Mouse (Mus musculus) embryo, embryonic 10 days (tissue): ENCODE results near the gene Mboat2.
A peak's percentile ranks its signal among the peaks of the same experiment; 100 is the strongest.

Experiments used
- DNase-seq: peaks from one replicate; pipeline ENCODE4 v3.0.0-alpha.2; 2015; ENCODE audit warnings: low spot score

The Mboat2 gene

GRCm38 (mm10) chr12:24948344-24948743 lies 117.7 kb downstream of the Mboat2 start:
- peak; percentile 72 for DNase-seq

DNA sequence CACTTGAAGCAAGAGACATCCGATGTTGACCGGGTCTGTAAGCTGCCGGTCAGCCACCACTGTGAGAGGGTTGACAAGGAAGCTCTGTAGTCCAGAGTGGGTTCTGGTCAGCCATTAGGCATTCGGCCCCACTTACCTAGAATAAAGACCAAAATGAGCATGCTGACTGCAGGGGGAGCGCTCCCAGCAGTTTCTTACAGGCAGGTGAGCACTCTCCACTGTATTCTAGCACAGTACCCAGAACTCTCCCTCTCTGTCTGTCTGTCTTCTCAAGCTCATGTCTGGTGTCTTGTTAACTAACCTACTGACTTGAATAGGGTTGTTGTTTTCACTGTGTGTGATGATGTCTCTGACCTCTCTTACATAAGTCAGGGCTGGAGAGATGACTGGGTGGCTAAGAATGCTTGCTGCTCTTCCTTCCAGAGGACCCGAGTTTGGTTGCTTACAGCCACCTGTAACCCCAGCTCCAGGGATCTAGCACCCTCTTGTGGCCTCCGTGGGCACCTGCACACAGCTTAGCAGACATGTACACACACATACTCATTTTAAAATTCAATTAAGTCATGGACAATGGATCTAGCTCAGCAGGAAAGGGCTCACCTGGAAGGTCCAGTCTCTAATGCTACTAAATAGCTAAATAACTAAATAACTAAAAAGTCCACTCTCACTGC lies 119.8 kb downstream of the Mboat2 start:
- DNase-seq = peak; percentile 44

DNA sequence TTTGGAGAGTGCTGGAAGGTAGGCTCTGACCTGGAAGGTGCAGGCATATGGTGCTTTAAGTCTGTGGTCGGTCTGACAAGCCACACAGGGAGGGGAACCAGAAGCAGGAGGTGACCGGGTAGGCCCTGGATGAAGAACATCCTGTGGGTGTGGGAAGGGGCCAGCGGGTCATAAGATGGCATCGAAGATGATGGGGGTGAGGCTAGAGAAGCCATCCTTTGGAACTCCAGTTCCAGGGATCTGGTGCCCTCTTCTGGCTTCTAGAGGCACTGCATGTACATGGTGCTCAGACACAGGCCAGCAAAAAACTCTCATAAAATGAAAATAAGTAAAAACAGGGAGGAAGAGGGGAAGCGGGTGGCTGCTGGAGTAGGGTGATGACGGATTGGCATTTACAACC lies 121.5 kb downstream of the Mboat2 start:
- DNase-seq = peak; percentile 71

DNA sequence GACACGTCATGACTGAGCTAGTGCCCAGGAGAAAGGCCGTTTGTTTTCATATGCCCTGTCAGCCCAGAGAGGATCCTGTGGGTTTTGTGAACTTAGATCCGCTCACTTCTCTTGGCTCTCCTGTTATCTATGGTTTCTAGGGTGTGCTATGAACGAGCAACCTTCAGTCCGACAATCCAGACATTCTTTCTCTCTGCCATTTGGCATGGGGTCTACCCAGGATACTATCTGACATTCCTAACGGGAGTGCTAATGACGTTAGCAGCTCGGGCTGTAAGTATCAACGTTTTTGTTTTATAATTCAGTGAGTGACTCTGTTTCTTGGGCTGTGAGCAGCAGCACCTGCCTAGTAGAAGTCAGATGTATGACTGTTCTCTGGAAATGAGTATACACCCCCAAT lies 124.5 kb downstream of the Mboat2 start:
- no peak for DNase-seq

- DNase-seq = no peak
Observed at GRCm38 (mm10) chr12:24958526-24958925, 127.8 kb downstream of the Mboat2 start.

DNA sequence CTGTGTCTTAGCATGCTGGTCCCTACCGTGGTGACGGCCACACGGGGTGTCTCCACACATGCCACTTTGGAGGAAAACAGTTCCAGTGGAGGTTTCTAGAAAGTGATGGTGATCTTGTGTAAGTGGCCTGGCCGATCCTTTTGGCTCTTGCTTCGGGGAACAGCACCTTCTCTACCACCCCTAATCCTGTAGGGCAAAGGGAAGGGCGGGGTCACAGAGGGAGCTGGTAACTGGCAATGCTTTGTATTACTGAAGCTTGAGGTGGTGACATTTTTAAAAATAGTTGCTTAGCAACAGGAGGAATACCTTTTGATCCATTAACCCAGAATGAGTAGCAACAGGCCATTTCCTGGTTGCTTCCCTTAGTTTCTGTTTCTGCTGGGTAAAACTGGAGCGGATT lies 131.1 kb downstream of the Mboat2 start:
- DNase-seq = no peak

DNA sequence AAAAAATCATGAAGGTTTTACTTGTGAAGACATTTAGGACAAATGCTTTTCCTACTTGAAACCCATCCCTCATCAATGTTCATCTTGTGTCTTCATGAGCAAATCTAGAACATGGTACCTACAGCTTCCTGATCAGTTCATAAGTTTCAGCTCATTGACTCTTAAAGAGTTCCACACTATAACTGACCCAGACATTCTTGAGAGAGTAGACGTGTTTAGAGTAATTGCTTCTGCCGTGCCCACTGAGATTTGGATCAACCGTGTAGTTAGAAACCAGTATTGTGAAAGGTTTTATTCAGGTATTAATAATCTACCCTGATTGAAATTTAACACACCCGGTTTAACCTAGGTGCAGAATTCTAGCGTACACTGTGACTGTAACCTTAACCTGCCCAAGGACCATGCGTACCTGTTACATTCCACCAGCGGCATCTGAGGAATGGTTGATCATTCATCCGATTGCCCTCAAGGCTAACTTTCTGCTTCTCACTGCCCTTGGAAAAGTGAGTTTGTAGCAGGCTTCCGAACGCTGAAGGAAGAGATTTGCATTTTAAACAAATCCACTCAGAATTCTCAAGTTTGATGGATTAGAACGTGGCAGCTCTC lies 131.8 kb downstream of the Mboat2 start:
- DNase-seq = no peak

DNA sequence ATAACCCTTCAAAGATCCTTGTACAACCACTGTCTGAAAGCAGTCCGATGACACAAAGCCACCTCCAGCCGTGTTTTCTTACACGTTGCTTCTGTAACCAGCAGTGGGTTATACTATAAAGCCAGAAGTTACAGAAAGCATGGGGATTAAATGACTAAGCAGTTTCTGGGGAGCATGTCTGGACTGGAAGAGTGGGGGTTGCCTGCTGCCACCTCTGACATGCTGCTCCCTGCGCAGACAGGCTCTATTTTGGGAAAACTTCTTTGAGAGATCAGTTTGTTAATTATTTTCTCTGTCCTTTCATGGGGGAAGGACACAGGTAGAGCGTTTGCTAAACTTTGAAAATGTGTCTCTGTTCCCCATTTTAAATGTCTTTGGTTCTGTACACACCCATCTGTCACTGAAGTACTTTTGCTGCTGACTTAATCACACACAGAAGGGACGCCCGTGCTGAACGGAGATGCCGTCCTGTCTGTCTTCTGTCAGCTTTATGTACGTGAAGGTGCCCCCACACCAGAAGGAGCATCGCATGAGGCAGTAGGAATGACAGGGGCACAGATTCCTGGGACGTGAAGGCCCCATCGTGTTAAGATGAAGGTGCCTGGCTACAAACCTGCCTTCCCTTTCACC lies 132.8 kb downstream of the Mboat2 start:
- DNase-seq = no peak

GRCm38 (mm10) chr12:24965406-24965805 lies 134.7 kb downstream of the Mboat2 start:
- no peak for DNase-seq

DNA sequence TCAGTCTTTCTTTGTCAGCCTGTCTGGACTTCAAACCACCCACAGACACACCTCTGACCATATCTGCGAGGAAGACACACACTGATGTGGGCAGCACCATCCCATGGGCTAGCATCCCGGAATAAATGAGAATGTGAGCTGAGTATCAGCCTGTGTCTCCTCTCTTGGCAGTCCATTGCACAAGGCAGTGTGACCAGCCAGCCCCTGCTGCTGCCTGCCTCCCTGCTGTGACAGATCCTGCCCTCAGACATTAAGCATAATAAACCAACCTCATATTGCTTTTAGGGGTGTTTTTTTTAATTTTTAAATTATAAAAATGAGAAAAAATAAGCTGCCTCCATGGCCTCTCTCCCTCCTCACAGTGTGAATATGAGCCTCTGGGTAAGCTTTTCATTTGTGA lies 135.4 kb downstream of the Mboat2 start:
- DNase-seq = no peak

- no peak for DNase-seq
Observed at GRCm38 (mm10) chr12:24971490-24972200, 141.0 kb downstream of the Mboat2 start.

DNA sequence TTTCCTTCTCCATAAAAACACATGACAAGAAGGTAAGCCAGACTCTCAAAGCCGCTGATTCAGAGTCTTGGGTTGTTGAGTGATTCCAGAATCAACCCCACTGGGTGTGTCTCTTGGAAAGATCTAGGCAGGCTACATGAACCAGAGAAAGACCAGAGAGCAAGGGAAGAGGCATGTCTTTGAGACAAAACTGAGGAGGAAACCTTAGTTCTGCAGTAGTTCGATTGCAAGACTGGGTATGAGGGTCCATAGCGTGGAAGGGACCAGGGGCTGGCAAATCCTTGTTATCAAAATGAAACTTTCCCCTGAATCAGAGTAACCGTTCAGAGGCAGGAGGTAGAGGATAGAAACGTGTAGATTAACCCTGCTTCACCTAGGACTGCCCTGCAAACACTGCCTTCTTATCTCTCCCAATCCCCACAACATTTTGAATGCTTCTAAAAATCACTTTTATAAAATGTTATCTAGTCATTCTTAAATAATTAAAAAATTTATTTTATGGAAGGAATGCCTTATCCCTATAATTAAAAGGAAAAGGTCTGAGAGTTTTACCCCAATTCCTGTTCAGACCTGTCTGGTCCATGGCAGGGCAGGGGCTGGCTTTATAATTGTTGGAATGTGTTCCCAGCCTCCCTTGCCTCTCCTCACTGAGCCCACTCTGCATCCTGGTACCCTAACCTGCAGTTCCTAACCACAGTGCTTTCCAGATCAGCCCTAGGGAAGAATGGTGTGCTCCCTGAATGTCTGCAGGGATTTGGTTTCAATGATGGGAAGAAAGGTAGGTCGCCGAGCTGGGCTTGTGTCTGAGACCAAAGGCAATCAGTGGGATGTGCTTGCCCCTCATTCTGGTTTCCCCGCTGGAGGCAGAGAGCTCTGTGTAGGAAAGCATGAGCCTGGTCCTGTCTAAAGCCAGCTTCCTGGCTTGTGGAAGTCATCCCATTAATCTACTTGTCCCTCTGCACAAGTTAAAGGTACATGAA lies 142.0 kb downstream of the Mboat2 start:
- no peak for DNase-seq

DNA sequence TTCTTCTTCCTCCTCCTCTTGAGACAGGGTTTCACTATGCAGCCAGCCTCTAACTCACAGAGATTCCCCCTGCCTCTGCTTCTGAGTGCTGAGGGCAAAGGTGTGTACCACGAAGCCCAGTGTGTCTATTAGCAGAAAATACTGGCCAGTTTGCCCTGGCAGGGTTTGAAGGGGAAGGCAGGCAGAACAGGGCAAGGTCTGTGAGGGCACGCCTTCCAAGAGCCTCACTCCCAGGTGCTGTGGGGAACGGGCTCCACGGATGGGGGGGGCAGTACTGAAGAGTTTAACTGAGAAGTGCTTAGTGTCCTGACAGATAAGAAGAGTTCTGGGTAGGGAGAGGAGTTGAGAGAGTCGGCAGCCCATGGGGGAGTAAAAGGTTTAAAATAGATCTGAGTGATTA lies 142.9 kb downstream of the Mboat2 start:
- DNase-seq = no peak

DNA sequence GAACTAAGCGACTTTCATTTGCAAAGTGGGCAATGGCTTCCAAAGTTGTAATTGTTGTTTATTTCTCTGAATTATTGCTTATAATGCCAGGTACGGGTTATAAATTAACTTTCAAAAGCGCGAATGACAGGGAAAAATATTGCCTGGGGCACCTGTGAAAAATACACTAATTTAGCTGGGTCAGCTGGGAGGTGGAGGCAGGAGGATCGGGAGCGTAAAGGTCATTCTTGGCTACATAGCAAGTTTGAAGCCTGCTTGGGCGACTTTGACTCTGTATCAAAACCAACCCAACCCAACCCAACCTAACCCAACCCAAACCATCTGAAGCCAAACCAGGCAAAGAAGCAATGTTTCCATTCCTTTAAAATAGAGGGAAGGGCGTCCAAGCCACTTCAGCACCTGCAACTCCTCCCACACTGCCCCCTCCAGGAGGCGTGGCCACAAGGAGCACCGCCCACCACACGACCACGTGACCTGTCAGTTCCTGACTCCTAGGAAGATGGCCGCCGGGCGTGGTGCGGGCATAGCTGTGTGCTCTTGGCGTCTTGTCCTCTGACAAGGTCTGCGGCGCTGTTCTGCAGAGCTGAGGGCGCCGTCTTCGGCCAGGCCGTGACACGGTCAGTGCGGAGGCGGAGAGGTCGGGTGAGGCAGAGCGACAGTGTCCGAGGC lies 143.9 kb downstream of the Mboat2 start, which contains the start of gene Kidins220:
TSS of gene Kidins220 (plus strand) at position 480 of the 669 bp plus-strand sequence.
- peak; percentile 99 for DNase-seq

DNA sequence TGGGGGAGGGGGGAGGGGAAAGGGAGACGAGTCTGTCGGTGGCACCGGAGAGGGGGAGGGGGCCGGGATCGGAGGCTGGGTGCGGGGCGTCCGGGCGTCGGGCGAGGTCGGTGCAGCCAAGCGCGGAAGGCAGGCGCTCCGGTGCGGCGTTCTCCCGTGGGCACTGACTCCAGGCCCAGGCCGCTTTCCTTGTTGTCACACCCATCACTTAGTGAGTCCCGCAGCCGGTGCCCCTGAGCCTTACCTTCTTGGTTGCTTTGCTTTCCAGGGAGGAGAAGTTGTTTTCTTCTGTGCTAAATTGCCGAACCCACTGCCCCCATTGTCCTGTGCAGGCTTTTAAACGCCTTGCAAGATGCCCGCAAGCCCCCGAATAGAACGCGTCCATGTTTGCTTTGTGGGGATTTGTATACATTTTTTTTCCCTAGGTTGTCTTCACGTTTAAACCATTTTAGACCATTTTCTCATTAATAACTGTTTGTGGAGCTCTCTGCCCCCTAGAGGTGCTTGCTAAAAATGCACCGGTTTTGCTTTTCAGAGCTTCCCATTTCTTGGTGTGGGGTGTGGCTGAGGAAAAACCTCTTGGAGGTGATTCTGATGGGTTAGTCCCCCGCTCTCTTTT lies 144.5 kb downstream of the Mboat2 start:
- peak; percentile 76 for DNase-seq

DNA sequence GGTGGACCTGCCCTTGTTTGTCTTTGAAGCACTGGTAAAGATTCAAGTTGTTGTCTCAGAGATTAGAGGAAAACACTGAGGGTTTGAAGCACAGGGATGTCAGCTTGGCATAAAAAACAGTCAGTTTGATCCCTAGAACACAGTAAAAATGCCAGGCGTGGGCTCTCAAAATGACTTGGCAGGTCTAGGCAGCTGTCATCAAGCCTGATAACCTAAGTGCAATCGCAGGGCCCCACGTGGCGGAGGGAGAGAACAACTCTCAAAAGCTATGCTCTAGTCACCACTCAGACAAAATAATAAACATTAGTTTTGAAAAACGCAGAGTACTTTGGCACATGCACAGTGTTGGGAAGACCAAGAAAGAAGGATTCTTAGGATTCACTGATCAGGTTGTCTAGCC lies 154.5 kb downstream of the Mboat2 start:
- no peak for DNase-seq

- DNase-seq = no peak
Observed at GRCm38 (mm10) chr12:24995350-24995749, 164.7 kb downstream of the Mboat2 start.

DNA sequence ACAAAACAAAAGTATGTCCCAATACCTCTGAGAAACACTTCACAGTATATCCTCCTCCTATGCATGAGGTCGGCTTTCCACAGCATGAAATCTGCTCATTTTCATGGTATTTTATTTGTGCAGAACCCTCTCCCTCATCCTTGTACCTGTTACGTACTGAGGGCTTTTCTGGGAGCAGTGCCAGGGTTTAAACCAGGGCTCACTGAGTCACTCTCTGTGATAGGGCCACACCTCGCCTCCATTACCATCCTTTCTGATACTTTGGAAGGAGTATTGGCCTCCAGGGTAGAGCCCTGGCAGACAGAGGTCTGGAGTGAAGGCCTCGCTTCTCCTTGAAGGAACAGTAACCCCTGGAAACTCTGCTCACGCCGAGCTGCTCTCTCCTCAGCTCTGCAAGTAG lies 174.7 kb downstream of the Mboat2 start:
- no peak for DNase-seq

- DNase-seq = no peak
Observed at GRCm38 (mm10) chr12:25009957-25010356, 179.3 kb downstream of the Mboat2 start.

DNA sequence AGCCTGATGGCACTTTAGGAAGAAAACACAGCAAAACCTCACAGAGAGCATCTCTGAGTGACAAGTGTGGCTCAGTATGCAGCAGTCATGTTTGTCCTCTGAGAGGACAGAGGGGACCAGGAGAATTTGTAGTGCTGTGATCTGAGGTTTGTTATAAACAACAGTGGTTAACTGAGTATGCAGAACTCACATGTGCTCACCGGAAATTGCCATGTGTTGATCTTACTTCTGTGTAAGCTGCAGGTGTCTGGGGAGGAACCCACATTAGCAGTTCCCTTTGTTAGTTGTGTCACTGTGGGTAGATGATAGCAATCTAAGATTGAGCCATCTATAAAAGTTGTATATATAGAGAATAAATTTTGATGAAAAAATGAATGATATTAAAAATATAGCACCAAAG lies 179.7 kb downstream of the Mboat2 start:
- DNase-seq = no peak
